Mouse (Mus musculus) erythroblast, embryonic 14.5 days (primary cell): ENCODE data around the gene Plppr2. TPM values are rescaled to one million over a fixed set of nuclear protein-coding genes. Genes with fewer than 3 reads are reported as not detected.
A peak's percentile ranks its signal among the peaks of the same experiment; 100 is the strongest.

Experiments used
- H3K27me3 ChIP-seq: 2 replicates; pipeline ENCODE4 v1.6.1; 2012; ENCODE audit warnings: inconsistent platforms; ENCODE audit not compliant: control insufficient read depth
- H3K36me3 ChIP-seq: 2 replicates; pipeline ENCODE4 v1.6.1; 2012; ENCODE audit warnings: mild to moderate bottlenecking, inconsistent platforms; ENCODE audit not compliant: control insufficient read depth
- H3K4me1 ChIP-seq: 2 replicates; pipeline ENCODE4 v1.6.1; 2012; ENCODE audit warnings: inconsistent platforms; ENCODE audit not compliant: control insufficient read depth
- H3K4me3 ChIP-seq: replicated peaks from 2 replicates; pipeline ENCODE3; 2012; ENCODE audit warnings: moderate library complexity, mild to moderate bottlenecking, inconsistent platforms
- H3K9me3 ChIP-seq: 2 replicates; pipeline ENCODE4 v1.6.1; 2012; ENCODE audit warnings: low read length, inconsistent platforms, mixed read lengths; ENCODE audit not compliant: control insufficient read depth
- GATA1 ChIP-seq: IDR thresholded peaks from 2 replicates; pipeline ENCODE4 v1.6.1; 2012; ENCODE audit warnings: low read length, inconsistent platforms, mixed read lengths
- TAL1 ChIP-seq: IDR thresholded peaks from 3 replicates; pipeline ENCODE4 v1.6.1; 2012; ENCODE audit warnings: low read length, inconsistent platforms, mixed read lengths
- polyA plus RNA-seq: library from polyadenylated mRNA; stranded (reverse); fragments of >175 nt; gene quantifications from 2 replicates; pipeline ENCODE4 v1.2.3, GENCODE M21; 2012

Plppr2 gene
- polyA plus RNA-seq, 1 experiment, result 0.06 TPM

GRCm38 (mm10) chr9:21955570-21956281 lies 18.9 kb downstream of the Plppr2 start, which contains the start of gene Swsap1:
Swsap1 (plus strand) TSS chr9:21955755.
- Histone ChIP-seq H3K9me3 (peaks cover 2% of the 10 kb centered on the region; the same call in 1 of the 2 replicates), H3K27me3 (peaks cover 5% of the 10 kb centered on the region; the same call in 1 of the 2 replicates), H3K36me3 (peaks cover 44% of the 10 kb centered on the region), H3K4me3 (peak within 1 kb of the TSS; percentile 73), H3K4me1 (peaks cover 59% of the 10 kb centered on the region)
- no peak for TF ChIP-seq GATA1

GRCm38 (mm10) chr9:21958372-21958771 lies 21.5 kb downstream of the Plppr2 start:
- TF ChIP-seq TAL1 (no peak), GATA1 (no peak)
- Histone ChIP-seq H3K27me3 (peaks cover 5% of the 10 kb centered on the region; the same call in 1 of the 2 replicates), H3K4me1 (peaks cover 69% of the 10 kb centered on the region), H3K36me3 (peaks cover 69% of the 10 kb centered on the region), H3K4me3 (peak overlapping the region; percentile 99), H3K9me3 (no peaks in the 10 kb centered on the region)

- peaks cover 5% of the 10 kb centered on the region; the same call in 1 of the 2 replicates for H3K27me3 ChIP-seq
- H3K9me3 ChIP-seq, result no peaks in the 10 kb centered on the region
- H3K4me3 ChIP-seq, result peak overlapping the region; percentile 99
- H3K36me3 ChIP-seq, result peaks cover 69% of the 10 kb centered on the region
- TF ChIP-seq TAL1, result no peak
- TF ChIP-seq GATA1, result no peak
- peaks cover 75% of the 10 kb centered on the region for H3K4me1 ChIP-seq
Observed at GRCm38 (mm10) chr9:21959244-21959643, 22.4 kb downstream of the Plppr2 start.

- H3K4me3 ChIP-seq, result peak overlapping the region; percentile 99
- H3K4me1 ChIP-seq, result peaks cover 78% of the 10 kb centered on the region
- TF ChIP-seq GATA1 (no peak), TAL1 (no peak)
Observed at GRCm38 (mm10) chr9:21960135-21960534, 23.3 kb downstream of the Plppr2 start.

GRCm38 (mm10) chr9:21960558-21961208 lies 23.9 kb downstream of the Plppr2 start:
- Histone ChIP-seq H3K4me1 (peaks cover 79% of the 10 kb centered on the region), H3K4me3 (peak overlapping the region; percentile 99), H3K27me3 (peaks cover 5% of the 10 kb centered on the region; the same call in 1 of the 2 replicates)

More at GRCm38 (mm10) chr9:21960135-21960534, 23.3 kb downstream of the Plppr2 start:
- peaks cover 69% of the 10 kb centered on the region for H3K36me3 ChIP-seq
- H3K9me3 ChIP-seq, result no peaks in the 10 kb centered on the region
- H3K27me3 ChIP-seq, result peaks cover 5% of the 10 kb centered on the region; the same call in 1 of the 2 replicates

GRCm38 (mm10) chr9:21961366-21961980 lies 24.6 kb downstream of the Plppr2 start:
- Histone ChIP-seq H3K4me1 (peaks cover 73% of the 10 kb centered on the region), H3K36me3 (peaks cover 67% of the 10 kb centered on the region), H3K9me3 (no peaks in the 10 kb centered on the region), H3K27me3 (peaks cover 5% of the 10 kb centered on the region; the same call in 1 of the 2 replicates), H3K4me3 (peak overlapping the region; percentile 99)
- TF ChIP-seq TAL1 (no peak), GATA1 (no peak; the same call in 1 of the 2 replicates)

More at GRCm38 (mm10) chr9:21960558-21961208, 23.9 kb downstream of the Plppr2 start:
- H3K36me3 ChIP-seq, result peaks cover 69% of the 10 kb centered on the region
- no peak for TF ChIP-seq GATA1
- no peak for TF ChIP-seq TAL1
- no peaks in the 10 kb centered on the region for H3K9me3 ChIP-seq

GRCm38 (mm10) chr9:21962010-21962409 lies 25.2 kb downstream of the Plppr2 start:
- Histone ChIP-seq H3K36me3 (peaks cover 62% of the 10 kb centered on the region), H3K4me3 (peak overlapping the region; percentile 99), H3K27me3 (peaks cover 5% of the 10 kb centered on the region; the same call in 1 of the 2 replicates), H3K4me1 (peaks cover 68% of the 10 kb centered on the region), H3K9me3 (no peaks in the 10 kb centered on the region)
- TF ChIP-seq TAL1 (no peak), GATA1 (no peak)

GRCm38 (mm10) chr9:21962416-21963059 lies 25.7 kb downstream of the Plppr2 start:
- H3K4me1 ChIP-seq, result peaks cover 62% of the 10 kb centered on the region
- peak overlapping the region; percentile 99 for H3K4me3 ChIP-seq
- peak; percentile 96 for TF ChIP-seq TAL1
- TF ChIP-seq GATA1, result peak; percentile 92
- H3K27me3 ChIP-seq, result peaks cover 5% of the 10 kb centered on the region; the same call in 1 of the 2 replicates
- H3K9me3 ChIP-seq, result no peaks in the 10 kb centered on the region
- H3K36me3 ChIP-seq, result peaks cover 57% of the 10 kb centered on the region
